Mouse (Mus musculus): ENCODE measurements around the gene Lman1l. TPM values are rescaled to one million over a fixed set of nuclear protein-coding genes. Genes with fewer than 3 reads are reported as not detected.

Lman1l gene
- polyA plus RNA-seq, 1 experiment = not detected

GRCm38 (mm10) chr9:57593454-57594173, 27.0 kb downstream of the Lman1l start:
- Histone ChIP-seq H3K9ac (ENCODE audit: low read depth, poor library complexity, severe bottlenecking) (no peak overlapping the region), H3K27me3 (ENCODE audit: control insufficient read depth, insufficient read depth, low read length, poor library complexity, severe bottlenecking) (no peaks in the 10 kb centered on the region), H3K27ac (ENCODE audit: insufficient read depth, low read length) (no peak overlapping the region), H3K9me3 (replicated peaks; ENCODE audit: control insufficient read depth, insufficient read depth, low read length, poor library complexity, severe bottlenecking) (no peaks in the 10 kb centered on the region), H3K4me1 (ENCODE audit: control insufficient read depth, insufficient read depth, low read length) (no peaks in the 10 kb centered on the region), H3K36me3 (ENCODE audit: control insufficient read depth, insufficient read depth, low read length, poor library complexity, severe bottlenecking) (no peaks in the 10 kb centered on the region), H3K4me3 (ENCODE audit: low read depth, low read length) (no peak overlapping the region)
- TF ChIP-seq POLR2A (IDR thresholded peaks at IDR 0.05; ENCODE audit: insufficient read depth, low read length) (no peak), CTCF (IDR thresholded peaks at IDR 0.05; ENCODE audit: low read depth, low read length) (no peak), EP300 (IDR thresholded peaks at IDR 0.05; ENCODE audit: insufficient read depth, low read depth, low read length) (no peak)

- no peak overlapping the region for H3K9ac ChIP-seq (ENCODE audit: low read depth, poor library complexity, severe bottlenecking)
- H3K9me3 ChIP-seq (replicated peaks; ENCODE audit: control insufficient read depth, insufficient read depth, low read length, poor library complexity, severe bottlenecking) = no peaks in the 10 kb centered on the region
- no peaks in the 10 kb centered on the region for H3K4me1 ChIP-seq (ENCODE audit: control insufficient read depth, insufficient read depth, low read length)
- H3K4me3 ChIP-seq (ENCODE audit: low read depth, low read length) = no peak overlapping the region
- H3K27me3 ChIP-seq (ENCODE audit: control insufficient read depth, insufficient read depth, low read length, poor library complexity, severe bottlenecking) = no peaks in the 10 kb centered on the region
- no peak overlapping the region for H3K27ac ChIP-seq (ENCODE audit: insufficient read depth, low read length)
- no peaks in the 10 kb centered on the region for H3K36me3 ChIP-seq (ENCODE audit: control insufficient read depth, insufficient read depth, low read length, poor library complexity, severe bottlenecking)
- no peak for TF ChIP-seq EP300 (IDR thresholded peaks at IDR 0.05; ENCODE audit: insufficient read depth, low read depth, low read length)
- TF ChIP-seq CTCF (IDR thresholded peaks at IDR 0.05; ENCODE audit: low read depth, low read length) = no peak
These were observed 29.8 kb downstream of the Lman1l start for GRCm38 (mm10) chr9:57590726-57591125.

GRCm38 (mm10) chr9:57589224-57590126, 31.1 kb downstream of the Lman1l start, which contains the start of gene Ulk3:
Ulk3 (plus strand) TSS chr9:57589452.
- Histone ChIP-seq H3K36me3 (ENCODE audit: control insufficient read depth, insufficient read depth, low read length, poor library complexity, severe bottlenecking) (no peaks in the 10 kb centered on the region), H3K9me3 (replicated peaks; ENCODE audit: control insufficient read depth, insufficient read depth, low read length, poor library complexity, severe bottlenecking) (no peaks in the 10 kb centered on the region), H3K9ac (ENCODE audit: low read depth, poor library complexity, severe bottlenecking) (peak within 1 kb of the TSS; percentile 75), H3K4me3 (ENCODE audit: low read depth, low read length) (peak within 1 kb of the TSS; percentile 83), H3K27ac (ENCODE audit: insufficient read depth, low read length) (peak within 1 kb of the TSS; percentile 55), H3K4me1 (ENCODE audit: control insufficient read depth, insufficient read depth, low read length) (no peaks in the 10 kb centered on the region), H3K27me3 (ENCODE audit: control insufficient read depth, insufficient read depth, low read length, poor library complexity, severe bottlenecking) (no peaks in the 10 kb centered on the region)
- TF ChIP-seq POLR2A (IDR thresholded peaks at IDR 0.05; ENCODE audit: insufficient read depth, low read length) (no peak), EP300 (IDR thresholded peaks at IDR 0.05; ENCODE audit: insufficient read depth, low read depth, low read length) (0 out of 2 replicates have a peak, but pooled peaks have one; percentile 62), CTCF (IDR thresholded peaks at IDR 0.05; ENCODE audit: low read depth, low read length) (no peak)

GRCm38 (mm10) chr9:57584991-57585390, 35.6 kb downstream of the Lman1l start:
- H3K4me1 ChIP-seq (ENCODE audit: control insufficient read depth, insufficient read depth, low read length) = no peaks in the 10 kb centered on the region
- no peak overlapping the region for H3K9ac ChIP-seq (ENCODE audit: low read depth, poor library complexity, severe bottlenecking)
- H3K27ac ChIP-seq (ENCODE audit: insufficient read depth, low read length) = no peak overlapping the region
- TF ChIP-seq EP300 (IDR thresholded peaks at IDR 0.05; ENCODE audit: insufficient read depth, low read depth, low read length) (no peak), CTCF (IDR thresholded peaks at IDR 0.05; ENCODE audit: low read depth, low read length) (no peak), POLR2A (IDR thresholded peaks at IDR 0.05; ENCODE audit: insufficient read depth, low read length) (no peak)
- H3K36me3 ChIP-seq (ENCODE audit: control insufficient read depth, insufficient read depth, low read length, poor library complexity, severe bottlenecking) = 0 out of 2 replicates have a peak, but pooled peaks cover 2% of the 10 kb centered on the region
- H3K27me3 ChIP-seq (ENCODE audit: control insufficient read depth, insufficient read depth, low read length, poor library complexity, severe bottlenecking) = no peaks in the 10 kb centered on the region
- no peaks in the 10 kb centered on the region for H3K9me3 ChIP-seq (replicated peaks; ENCODE audit: control insufficient read depth, insufficient read depth, low read length, poor library complexity, severe bottlenecking)
- no peak overlapping the region for H3K4me3 ChIP-seq (ENCODE audit: low read depth, low read length)

GRCm38 (mm10) chr9:57577144-57577849, 43.3 kb downstream of the Lman1l start:
- Histone ChIP-seq H3K36me3 (ENCODE audit: control insufficient read depth, insufficient read depth, low read length, poor library complexity, severe bottlenecking) (peaks cover 5% of the 10 kb centered on the region; the same call in 1 of the 2 replicates), H3K27me3 (ENCODE audit: control insufficient read depth, insufficient read depth, low read length, poor library complexity, severe bottlenecking) (no peaks in the 10 kb centered on the region), H3K9ac (ENCODE audit: low read depth, poor library complexity, severe bottlenecking) (no peak overlapping the region), H3K4me1 (ENCODE audit: control insufficient read depth, insufficient read depth, low read length) (no peaks in the 10 kb centered on the region), H3K27ac (ENCODE audit: insufficient read depth, low read length) (no peak overlapping the region), H3K4me3 (ENCODE audit: low read depth, low read length) (no peak overlapping the region), H3K9me3 (replicated peaks; ENCODE audit: control insufficient read depth, insufficient read depth, low read length, poor library complexity, severe bottlenecking) (no peaks in the 10 kb centered on the region)
- TF ChIP-seq POLR2A (IDR thresholded peaks at IDR 0.05; ENCODE audit: insufficient read depth, low read length) (no peak), EP300 (IDR thresholded peaks at IDR 0.05; ENCODE audit: insufficient read depth, low read depth, low read length) (no peak), CTCF (IDR thresholded peaks at IDR 0.05; ENCODE audit: low read depth, low read length) (no peak)
